Mouse (Mus musculus): ENCODE data around the gene Nedd9. TPM values are rescaled to one million over a fixed set of nuclear protein-coding genes. Genes with fewer than 3 reads are reported as not detected.
"Not testable (repeated sequence)": the region's sequence is repeated elsewhere in the genome, so short reads cannot be mapped to it uniquely, and the experiment has no call there.

The Nedd9 gene
- polyA plus RNA-seq, 1 experiment, result 4.4 TPM

GRCm38 (mm10) chr13:41377856-41378255, 109.3 kb downstream of the Nedd9 start:
- DNase-seq (ENCODE audit: extremely low spot score in 1 of 2, low spot score in 1 of 2), result no peak

- DNase-seq (ENCODE audit: extremely low spot score in 1 of 2, low spot score in 1 of 2), result no peak
Measured at GRCm38 (mm10) chr13:41377011-41377431, 110.1 kb downstream of the Nedd9 start.

- no peak for DNase-seq (ENCODE audit: extremely low spot score in 1 of 2, low spot score in 1 of 2)
Measured at GRCm38 (mm10) chr13:41376111-41376510, 111.1 kb downstream of the Nedd9 start.

DNA sequence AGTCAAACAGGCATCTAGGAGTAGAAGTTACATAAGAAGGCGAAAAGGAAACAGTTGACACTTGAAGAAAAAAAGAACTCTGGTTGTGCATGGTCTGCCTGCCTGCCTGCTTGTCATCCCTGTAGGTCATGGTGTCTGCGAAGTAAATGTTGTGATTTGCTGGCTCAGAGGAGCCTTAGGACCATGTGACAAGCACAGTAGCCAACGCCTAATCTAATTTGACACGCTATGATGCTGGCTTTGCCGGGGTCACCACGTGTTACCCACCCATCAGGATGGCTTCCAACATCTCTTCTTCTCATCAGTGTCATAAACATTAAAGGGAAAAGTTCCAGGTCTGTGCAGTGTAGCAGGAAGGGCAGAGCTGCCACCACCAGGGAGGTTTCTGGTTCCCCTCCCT, 111.5 kb downstream of the Nedd9 start:
- DNase-seq (ENCODE audit: extremely low spot score in 1 of 2, low spot score in 1 of 2), result no peak

- DNase-seq (ENCODE audit: extremely low spot score in 1 of 2, low spot score in 1 of 2), result no peak
Measured at GRCm38 (mm10) chr13:41374886-41375285, 112.3 kb downstream of the Nedd9 start.

GRCm38 (mm10) chr13:41372555-41373460, 114.4 kb downstream of the Nedd9 start:
- DNase-seq (ENCODE audit: extremely low spot score in 1 of 2, low spot score in 1 of 2), result no peak

GRCm38 (mm10) chr13:41371547-41371946, 115.6 kb downstream of the Nedd9 start:
- no peak for DNase-seq (ENCODE audit: extremely low spot score in 1 of 2, low spot score in 1 of 2)

- DNase-seq (ENCODE audit: extremely low spot score in 1 of 2, low spot score in 1 of 2), result no peak
Measured at GRCm38 (mm10) chr13:41368612-41369011, 118.5 kb downstream of the Nedd9 start.

- no peak for DNase-seq (ENCODE audit: extremely low spot score in 1 of 2, low spot score in 1 of 2)
Measured at GRCm38 (mm10) chr13:41367176-41367611, 120.0 kb downstream of the Nedd9 start.

DNA sequence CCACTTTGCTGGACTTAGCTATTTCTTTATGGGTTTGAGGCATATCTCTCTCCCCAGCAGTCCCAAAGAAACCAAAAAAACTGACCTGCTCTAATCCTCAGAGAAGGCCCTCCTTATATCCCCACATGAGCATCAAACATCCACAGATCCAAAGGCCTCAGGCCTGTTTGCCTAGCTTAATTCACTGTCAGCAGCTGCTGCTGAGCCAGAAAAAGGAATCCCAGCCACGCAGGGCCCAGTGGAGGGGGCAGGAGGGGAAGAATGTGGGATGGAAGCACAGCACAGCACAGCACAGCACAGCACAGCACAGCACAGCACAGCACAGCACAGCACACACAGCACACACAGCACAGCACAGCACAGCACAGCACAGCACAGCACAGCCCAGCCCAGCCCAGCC, 120.6 kb downstream of the Nedd9 start:
- DNase-seq (ENCODE audit: extremely low spot score in 1 of 2, low spot score in 1 of 2), result not testable (repeated sequence)

DNA sequence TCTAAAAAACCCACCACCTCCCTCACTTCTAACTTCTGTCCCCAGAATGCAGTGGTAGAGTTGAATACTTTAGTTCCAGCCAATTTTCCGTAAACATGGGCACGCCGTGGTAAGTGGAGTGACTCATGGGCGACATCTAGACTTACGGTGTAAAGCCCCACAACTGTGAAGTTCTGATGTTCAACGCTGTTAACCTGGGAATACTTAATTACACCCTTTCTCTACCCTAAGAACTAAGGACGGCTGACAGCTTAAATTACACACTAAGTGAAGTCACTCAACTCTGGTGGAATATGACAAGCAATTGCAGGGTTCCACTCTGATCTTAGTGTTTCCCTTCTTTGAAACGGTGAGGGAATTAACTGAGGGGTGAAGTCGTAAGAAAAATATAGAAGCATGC, 122.9 kb downstream of the Nedd9 start:
- no peak for DNase-seq (ENCODE audit: extremely low spot score in 1 of 2, low spot score in 1 of 2)

DNA sequence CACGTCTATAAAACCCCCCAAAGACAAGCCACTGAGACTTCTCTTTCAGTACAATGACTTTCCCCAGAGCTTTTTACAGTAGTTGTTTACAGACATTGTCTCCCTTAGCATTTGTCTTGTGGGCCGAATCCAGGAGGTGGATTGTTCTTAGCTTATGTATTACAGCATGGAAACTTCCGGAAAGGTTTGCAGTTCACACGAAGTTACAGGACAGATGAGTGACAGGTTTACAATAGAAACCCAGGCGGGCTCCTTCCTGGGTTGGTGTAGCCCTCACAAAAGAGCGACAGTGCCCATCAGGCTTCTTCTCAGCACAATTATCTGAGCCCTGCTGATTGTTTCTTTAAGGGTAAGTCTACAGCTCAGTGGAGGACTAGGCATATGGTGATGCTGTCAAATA, 124.3 kb downstream of the Nedd9 start:
- no peak for DNase-seq (ENCODE audit: extremely low spot score in 1 of 2, low spot score in 1 of 2)

GRCm38 (mm10) chr13:41360272-41360815, 126.8 kb downstream of the Nedd9 start:
- DNase-seq (ENCODE audit: extremely low spot score in 1 of 2, low spot score in 1 of 2), result no peak

DNA sequence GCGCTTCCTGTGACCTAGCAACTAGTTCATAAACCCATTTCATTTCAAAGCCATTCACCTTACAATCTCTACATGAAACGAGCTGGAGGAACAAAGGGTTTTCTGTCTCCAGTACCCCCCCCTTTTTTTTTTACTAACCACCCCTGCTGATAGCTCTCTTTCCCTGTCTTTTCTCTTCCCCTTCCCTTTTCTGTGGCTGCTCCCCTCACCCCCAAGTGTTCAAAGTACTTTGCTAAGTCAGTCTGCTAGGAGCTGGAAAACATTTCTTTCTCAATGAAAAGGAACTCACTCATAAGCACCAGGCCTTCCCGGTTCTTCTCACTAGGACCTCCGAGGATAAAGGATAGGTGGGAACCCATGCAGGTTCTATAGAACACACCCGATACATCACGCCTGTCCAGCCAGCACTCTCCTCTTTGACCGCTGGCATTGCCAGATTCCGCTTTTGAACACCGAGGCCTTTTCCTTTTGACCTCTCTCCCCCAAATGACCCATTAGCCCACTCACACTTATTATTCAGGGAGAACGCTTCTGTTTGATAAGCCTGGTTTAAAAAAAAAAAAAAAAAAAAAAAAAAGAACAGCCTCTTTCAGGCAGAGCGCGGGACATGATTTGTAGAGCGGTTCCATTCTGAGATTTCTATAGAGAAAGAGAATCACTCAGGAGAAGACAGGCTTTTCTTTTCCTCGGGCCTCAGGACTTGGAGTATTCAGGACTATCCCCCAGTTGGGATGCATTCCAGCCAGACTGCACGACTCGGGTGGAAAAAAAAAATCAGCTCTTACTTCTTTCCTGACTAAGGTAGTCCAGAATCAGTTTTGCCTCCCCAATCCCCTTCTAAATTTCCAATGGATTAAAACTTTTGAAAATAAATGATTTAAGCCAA, 127.6 kb downstream of the Nedd9 start:
- no peak for DNase-seq (ENCODE audit: extremely low spot score in 1 of 2, low spot score in 1 of 2)

DNA sequence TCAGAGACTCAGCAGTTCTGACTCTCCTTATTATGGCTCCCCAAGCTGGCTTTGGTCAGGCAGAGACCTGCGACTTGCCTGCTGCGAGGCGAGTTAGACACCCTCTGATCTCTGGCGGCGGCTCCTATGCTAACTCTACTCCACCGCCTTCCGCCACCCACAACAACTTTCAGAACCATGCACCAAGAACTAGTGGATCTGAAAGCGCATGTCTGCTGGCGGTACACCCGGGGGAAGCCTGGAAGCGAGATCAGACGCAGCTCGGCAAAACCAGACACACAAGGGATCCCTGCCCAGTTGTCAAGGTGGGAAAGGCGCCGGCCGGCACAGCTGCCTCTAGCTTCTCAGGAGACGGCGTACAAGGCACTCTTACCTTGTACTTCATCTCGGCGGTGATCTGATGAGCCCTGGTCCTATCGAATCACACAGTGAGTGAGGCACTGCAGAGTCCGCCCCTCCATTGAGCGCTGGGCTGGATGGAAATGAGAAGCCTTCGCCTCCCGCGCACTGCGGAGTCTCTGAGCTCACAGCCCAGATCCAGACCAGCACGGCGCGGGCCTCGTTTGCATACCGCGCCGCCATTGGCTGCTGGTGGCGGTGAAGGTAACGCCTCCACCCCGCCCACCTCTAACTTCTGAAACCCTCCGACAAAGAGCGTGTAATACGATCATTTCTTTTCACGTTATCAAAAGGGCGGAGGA, 128.5 kb downstream of the Nedd9 start:
- peak; percentile 83 to 97 for DNase-seq (ENCODE audit: extremely low spot score in 1 of 2, low spot score in 1 of 2)

GRCm38 (mm10) chr13:41358009-41358408, 129.2 kb downstream of the Nedd9 start:
- DNase-seq (ENCODE audit: extremely low spot score in 1 of 2, low spot score in 1 of 2), result no peak

DNA sequence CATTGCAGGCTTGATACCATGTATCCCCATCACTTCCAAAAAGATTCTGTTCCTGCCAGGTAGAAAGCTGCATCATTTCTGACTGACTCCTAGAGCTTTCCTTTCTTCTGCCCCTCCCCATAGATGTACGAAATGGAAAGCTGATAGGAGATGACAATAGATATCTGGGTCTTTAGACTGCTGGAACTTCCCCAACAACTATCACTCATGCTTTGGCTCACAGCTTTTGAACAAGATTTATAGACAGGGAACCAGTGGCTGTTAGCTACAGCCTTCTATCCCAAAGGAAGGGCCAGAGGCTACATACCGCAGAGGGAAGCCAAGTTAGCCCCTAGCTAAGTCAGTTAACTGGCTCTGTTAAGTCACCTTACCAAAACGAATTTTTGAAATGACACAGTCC, 129.6 kb downstream of the Nedd9 start:
- no peak for DNase-seq (ENCODE audit: extremely low spot score in 1 of 2, low spot score in 1 of 2)

DNA sequence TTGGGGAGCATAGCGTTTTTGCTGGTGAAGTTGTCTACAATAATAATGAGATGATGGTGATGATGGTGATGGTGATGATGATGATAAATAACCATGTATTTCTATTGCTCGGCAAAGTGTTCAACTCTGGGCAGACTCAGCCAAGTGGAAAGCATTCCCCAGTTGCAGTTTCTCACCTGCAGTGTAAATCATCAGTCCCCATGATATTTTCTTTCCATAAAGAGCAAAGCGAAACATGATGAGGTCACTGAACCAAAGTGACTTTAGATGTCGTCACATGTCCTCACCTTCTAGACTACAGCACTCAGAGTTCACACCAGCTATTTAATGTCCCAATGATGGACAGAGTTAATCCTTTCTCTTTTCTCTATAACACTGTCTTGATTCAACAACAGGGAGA, 130.0 kb downstream of the Nedd9 start:
- no peak for DNase-seq (ENCODE audit: extremely low spot score in 1 of 2, low spot score in 1 of 2)

DNA sequence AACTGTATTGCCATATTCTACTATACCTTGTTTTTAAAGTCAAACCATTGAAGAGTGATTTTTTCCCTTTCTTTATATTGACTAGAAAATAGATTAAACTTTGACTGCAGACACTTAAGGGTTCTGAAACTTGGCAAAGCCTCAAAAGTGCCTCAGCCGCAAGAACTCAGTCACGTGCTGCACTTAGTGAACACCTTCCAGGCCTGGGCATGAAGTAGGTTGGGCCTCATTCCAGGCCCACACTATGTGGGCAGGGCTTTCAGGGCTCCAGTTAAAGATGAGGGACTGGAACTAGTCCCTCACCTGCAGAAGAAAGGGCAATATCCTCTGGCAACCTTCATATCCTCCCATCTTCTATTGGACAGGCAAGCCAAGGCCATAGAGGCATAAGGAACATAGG, 131.6 kb downstream of the Nedd9 start:
- no peak for DNase-seq (ENCODE audit: extremely low spot score in 1 of 2, low spot score in 1 of 2)

- no peak for DNase-seq (ENCODE audit: extremely low spot score in 1 of 2, low spot score in 1 of 2)
Measured at GRCm38 (mm10) chr13:41354591-41354990, 132.6 kb downstream of the Nedd9 start.
